Mouse (Mus musculus) olfactory bulb, adult 2 months (tissue): ENCODE measurements around the gene Ercc6l2.

Source experiments
- CTCF ChIP-seq: fragments of 200-500 bp; IDR thresholded peaks from 2 replicates; pipeline ENCODE4 v1.5.1; 2012; ENCODE audit warnings: low read depth, mild to moderate bottlenecking, low read length, moderate library complexity; ENCODE audit not compliant: insufficient read depth
- POLR2A ChIP-seq: fragments of 200-500 bp; IDR thresholded peaks from 2 replicates; pipeline ENCODE4 v1.6.1; 2012; ENCODE audit warnings: mild to moderate bottlenecking, low read depth, low read length, moderate library complexity; ENCODE audit not compliant: insufficient read depth

- TF ChIP-seq POLR2A (no peak), CTCF (no peak)
Observed at GRCm38 (mm10) chr13:63811477-63811876, 3.6 kb upstream of the Ercc6l2 start.
